Mouse (Mus musculus) R1 (cell line): Measurements from ENCODE around the gene Rusc1.

Experiments
- DNase-seq: peaks from one replicate; pipeline ENCODE4 v3.0.0-alpha.2; 2018; ENCODE audit warnings: low read depth, low spot score

Gene Rusc1

DNA sequence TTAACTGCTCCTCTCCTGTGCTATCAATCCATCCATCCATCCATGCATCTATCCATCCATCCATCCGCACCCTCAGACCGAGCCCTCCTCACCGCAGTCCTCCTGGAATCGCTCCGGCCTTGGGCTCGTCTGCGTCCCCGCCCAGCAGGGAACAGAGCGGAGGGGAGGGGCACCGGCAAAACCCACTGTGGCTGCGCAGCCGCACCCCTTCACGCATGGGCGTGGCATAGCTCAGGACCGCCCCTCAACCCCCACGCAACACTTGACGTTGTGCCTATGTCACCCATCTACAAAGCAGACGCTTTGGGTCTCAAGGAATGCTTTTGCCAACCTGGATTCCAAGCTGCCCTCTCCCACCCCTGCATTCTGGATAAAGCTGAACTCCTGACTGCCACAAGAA is at the start of gene Rusc1:
Gene Rusc1 (minus strand): TSS at position 137 of the 400 bp plus-strand sequence.
- peak; percentile 86 for DNase-seq

DNA sequence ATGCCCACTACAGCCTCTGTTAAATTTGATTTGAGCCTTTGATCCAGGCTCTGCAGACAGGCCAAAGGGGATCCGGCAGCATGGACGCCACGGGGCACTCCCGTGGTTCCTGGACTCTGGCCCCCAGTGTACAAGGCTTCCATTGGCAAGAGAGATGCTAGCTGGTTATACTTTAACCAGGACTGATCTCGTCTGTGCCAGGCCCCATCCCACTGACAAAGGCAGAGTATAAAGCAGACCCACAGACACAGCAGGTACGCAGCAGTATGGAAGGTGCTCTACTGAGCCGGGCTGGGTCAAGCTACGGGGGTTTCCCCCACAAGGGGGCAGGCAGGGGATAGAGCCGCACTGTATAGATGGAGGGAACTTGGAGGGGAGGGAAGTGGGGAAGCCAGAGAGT is 43.3 kb upstream of the Rusc1 start:
- DNase-seq, result peak; percentile 74

DNA sequence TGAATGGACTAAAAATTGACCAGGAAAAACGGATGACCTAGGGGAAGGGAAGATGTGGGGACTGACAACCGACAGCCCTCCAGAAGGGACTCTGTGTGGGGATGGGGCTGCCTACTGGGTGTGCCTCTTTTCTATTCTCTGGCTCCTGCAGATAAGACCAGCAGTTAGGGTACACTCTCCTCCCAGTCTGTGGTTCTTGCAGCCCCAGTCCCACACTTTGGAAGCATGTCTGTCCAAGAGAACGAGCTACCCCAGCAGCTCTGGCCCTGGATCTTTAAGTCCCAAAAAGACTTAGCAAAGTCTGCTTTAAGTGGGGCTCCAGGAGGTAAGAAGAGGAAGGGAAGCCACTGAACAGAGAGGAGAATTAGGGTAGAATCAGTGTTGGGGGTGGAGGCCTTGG is 42.8 kb upstream of the Rusc1 start, which contains the start of gene Pklr:
Gene Pklr (plus strand): TSS at position 185 of the 400 bp plus-strand sequence.
- no peak for DNase-seq

DNA sequence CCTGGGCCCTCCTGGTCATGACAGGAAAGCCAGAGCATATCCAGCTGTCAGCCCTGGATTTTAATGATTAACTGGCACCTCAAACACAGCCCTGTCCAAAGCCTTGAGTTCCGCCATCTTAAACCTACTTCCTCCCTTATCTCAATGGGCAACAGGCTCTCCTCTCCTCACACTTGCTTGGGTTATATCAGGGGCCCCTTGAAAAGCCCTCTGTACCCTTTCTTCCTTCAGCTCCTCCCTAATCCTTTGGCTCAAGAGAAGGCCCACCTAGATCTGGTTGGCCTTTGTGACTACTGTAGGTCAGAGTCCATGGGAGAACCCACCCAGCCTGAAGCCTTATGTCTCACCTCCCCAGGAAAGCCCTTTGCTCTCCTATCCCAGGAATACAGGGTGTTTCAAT is 40.6 kb upstream of the Rusc1 start:
- no peak for DNase-seq

DNA sequence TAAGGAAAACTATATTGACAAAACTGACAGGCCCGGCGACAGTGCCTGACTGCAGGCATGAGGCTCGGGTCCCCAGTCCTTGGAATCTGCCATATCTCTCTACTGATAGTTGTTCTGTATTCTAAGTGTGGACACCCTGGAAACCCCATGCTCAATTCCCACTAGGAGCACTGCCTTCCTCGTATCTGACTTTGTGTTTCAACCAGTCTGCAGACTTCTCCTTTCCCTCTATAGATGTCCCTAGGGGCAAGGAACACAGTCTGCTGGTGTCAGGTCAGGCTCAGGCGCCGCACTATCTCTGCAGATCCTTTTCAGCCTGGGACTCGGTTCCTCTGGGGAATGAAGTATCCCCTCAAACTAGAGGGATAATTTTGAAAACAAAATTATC is 39.9 kb upstream of the Rusc1 start:
- DNase-seq, result no peak

DNA sequence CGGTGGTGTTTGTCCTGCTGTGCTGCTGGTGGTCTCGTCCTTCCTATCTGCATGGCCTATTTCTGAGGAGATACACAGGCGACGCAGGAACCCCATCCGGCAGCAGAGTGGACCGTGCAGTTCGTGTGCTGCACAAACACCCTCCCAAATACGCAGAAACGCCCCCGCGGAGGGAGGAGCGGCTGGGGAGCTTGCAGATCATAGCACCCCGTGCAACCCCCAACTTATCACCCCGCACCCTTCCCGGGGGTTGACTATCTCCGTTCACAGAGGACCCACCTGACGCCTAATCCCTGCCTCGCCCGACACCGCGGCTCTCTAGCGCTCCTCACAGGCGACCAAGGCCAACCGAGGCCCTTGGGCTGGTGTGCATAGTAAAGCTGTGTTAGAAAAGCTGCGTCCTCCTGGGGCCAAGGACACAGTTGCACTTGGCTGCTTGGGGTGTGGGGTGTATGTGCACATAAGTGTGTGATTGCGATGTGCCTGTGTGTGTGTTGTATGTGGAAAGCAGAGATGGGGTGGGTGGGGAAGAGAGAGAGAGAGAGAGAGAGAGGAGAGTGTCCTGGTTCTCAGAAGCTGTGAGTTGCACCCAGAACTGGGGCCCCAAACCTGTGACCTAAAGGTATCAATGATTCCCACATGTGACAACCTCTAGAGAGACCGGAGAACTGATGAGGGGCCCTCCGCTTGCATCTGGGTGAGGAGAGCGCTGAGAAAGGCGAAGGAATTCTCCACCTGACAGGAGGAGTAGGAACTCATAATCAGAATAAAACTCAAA is 39.4 kb upstream of the Rusc1 start:
- DNase-seq, result no peak

DNA sequence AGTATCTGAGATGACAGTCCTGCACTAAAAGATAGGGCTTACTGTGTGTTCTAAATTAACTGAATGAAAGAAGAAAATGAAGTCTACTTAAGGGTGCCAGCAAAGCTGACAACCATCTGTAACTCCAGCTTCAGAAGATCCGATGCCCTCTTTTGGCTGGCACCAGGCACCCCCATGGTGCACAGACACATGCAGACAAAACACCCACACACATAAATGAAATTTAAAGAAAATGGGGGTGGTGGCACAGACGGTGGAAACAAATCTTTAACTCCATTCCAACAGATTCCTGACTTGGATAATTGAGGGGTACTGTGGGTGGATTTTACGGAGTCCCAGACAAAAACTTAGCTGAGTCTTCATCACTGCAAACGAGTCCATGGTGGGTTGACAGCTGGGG is 38.7 kb upstream of the Rusc1 start:
- DNase-seq, result no peak

DNA sequence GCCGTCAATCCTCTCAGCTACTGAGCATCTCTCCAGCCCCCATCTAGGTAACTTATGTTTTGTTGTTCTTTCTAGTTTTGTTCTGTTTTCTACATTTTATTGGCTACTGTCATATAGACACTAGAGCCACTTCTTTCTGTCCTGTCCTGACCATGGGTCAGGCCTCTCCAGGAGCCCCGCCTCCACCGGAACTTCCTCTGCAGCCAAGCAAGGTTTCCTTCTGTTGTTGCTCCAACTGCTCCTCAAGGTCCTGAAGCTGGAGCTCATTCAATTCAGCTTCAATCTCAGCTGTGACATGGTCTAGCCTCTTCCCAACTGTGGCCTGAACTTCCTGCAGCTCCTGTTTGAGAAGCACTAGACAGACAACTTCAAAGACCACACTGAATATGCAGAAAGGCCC is 36.8 kb upstream of the Rusc1 start:
- DNase-seq, result no peak

DNA sequence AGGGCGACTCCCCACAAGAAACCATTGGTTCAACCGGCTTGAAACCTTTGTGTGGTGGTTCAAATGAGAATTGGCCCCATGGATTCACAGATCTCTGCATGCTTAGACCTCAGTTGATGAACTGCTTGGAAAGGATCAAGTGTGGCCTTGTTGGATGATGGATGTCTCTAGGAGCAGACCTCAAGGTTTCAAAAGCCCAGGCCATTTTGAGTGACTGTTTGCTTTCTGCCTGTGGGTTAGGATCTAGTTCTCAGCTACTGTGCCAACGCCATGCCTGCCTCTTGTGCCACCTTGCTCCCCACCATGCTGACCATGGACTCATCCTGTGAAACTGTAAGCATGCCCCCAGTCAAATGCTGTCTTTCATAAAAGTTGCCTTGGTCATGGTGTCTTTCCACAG is 32.9 kb upstream of the Rusc1 start:
- DNase-seq, result peak; percentile 27

DNA sequence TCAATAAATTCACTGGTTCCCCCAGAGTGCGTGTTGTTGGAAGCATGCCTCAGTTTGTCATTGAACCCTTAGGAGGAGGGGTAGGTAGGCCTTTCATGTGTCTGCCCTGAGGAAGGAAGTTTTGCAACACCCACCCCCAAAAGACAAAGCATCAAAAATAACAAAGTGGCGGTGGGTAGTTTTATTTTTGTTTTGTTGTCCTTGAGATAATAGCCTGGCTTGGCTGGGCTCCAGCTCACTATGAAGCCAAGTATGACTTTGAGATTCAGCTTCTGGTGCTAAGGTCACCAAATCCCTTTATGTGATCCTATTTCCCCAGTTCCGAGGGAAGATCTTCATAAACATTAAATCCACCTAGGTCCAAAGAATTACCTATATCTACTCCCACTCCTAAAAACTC is 31.1 kb upstream of the Rusc1 start:
- no peak for DNase-seq

DNA sequence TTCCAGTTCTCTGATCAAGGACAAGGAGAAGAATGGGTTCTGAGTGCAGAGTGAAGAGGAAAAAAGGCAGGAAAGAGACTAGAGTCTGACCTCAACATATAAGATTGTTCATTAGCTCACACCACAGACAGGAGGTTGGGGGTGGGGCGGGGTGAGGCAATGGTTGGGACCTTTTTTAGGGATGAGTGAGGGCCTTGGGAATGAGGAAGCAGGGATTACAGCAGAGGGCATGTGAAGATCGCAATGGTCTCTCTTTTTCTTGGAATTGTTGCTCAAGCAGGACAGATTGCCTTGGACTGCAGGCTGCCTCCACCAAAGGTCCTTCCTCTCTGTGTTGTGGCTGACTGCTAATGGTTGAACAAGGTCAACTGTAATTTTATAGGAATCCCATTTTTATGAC is 30.2 kb upstream of the Rusc1 start:
- no peak for DNase-seq

DNA sequence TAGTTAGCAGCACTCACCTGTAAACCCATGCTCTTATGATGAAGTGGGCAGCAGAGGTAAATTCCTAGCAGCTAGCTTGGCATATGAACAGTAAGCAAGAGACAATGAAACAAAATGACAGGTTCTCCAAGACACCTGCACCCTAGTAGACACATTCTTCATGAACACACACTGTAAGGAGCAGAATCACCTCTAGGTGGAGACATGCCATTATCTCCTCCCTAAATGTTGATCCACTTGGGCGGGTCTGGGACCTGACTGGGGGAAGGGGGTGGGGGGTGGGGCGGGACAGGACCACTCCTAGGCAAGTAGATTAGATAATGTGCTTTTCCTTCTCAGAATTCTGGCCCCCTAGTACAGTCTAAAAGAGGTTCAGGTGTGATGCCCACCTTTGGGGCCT is 22.4 kb upstream of the Rusc1 start:
- DNase-seq, result peak; percentile 88

DNA sequence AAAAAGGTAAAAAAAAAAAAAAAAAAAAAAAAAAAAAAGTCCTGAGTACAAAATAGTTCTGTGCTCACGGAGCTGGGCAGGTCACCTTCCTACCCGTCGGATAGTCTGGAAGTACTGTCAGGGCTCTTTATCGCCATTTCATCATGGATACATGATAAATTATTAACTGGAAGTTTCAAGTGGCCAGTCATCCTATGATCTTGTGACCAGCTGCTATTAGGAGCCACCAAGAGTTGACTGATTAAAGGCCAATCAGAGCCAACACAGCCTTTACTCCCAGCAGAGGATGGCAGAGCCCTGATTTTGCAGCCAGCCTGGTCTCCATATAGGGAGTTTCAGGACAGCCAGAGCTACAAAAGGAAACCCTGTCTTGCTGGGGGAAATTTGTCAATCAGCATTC is 19.9 kb upstream of the Rusc1 start:
- DNase-seq, result no peak

DNA sequence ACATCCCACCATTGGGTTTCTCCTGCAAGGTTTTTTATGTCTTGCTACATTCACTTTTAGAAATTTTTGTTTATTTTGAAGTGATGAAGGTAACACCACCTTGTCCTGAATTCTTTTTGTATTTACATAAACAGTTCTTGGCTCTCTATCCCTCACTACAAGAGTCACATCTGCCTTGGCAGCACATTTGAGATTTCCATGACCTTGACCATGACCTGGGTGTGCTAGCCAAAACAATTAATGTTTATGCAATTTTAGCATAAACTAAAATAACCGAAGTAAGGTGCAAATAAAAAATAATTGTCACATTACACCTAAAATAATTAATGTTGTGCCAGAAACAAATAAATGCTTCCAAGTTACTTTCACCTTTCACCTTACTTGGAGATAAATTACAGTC is 15.0 kb upstream of the Rusc1 start:
- no peak for DNase-seq

DNA sequence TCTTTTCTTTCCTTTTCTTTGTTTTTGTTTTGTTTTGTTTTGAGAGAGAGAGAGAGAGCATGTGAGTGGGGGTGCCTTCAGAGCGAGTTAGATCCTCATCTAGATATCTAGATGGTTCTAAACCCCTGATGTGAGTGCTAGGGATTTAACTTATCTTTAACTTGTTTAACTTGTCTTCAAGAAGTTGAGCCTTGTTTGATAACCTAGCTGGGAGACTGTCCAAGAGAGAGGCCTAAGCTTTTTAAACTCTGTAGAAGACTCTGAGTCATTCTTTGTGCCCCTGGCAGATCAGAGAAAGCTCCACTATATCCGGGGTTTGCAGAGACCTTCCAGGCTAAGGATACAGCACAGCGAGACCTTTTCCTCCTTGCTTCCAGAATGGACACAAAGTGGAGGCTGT is 14.4 kb upstream of the Rusc1 start:
- DNase-seq, result no peak

DNA sequence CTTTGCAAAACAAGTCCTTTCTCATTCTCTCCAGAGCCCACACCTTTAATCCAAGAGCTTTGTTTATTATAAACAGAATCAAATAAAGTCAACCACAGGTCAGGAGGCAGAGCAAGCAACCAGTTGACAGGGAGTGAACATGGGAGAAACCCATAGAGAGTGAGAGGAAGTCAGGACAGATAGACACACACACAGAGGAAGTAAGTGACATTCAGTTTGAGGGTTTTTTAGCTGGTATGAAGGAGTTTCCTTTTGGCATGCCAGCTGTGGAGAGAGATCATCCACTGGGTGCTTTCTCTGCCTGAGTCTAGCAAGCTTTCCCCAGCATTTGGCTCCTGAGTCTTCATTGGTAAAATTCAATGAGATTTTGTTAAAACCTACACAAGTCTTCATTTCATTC is 13.8 kb upstream of the Rusc1 start:
- DNase-seq, result no peak

DNA sequence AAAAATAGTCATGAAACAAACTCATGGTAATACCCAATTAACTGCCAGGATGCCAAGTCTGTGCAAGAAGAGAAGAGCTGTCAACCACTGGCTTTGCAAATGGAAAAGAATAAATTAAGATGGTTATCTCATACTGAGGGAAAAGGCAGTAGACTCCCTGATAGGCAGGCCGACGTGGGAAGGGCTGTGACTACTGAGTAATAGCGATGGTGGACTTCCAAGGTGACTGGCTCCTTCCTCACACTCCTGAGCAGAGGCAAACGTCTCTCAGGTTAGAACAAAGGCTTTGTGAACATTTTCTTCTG is 10.1 kb upstream of the Rusc1 start:
- DNase-seq, result no peak

DNA sequence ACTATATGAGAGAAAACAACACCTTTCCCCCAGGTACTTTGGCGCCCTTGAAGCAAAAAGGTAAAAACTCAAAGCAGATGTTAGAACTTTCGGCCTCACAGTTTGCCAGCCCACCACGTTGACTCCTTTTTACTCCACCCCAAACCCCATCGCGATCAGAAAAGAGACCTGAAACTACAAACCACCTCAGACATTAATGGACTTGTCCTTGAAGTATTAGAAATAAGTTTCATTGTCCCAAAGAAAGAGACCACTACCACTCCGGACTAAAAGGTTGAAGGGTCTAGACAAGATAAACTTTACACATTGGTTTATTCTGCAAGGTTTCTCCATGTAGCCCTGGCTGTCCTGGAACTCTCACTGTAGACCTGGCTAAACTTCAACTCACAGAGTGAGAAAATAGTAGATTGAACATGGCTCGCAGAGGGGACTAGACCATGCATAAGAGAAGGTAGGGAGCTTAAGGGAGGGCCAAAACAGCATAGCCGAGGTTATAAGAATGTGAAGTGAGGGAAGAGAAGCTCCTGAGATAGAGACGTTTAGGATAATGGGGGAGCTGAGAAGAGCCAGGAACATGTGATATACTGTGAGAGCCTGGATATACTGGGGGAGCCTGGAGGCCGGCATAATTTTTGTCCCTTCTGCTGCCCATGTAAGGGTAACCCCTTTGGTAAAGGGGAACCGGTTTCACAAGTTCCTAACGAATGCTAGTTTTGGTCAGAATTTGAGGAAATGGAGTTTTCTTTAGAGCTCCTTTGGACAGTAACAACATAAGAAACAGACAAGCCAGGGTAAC is 9.6 kb upstream of the Rusc1 start:
- no peak for DNase-seq

DNA sequence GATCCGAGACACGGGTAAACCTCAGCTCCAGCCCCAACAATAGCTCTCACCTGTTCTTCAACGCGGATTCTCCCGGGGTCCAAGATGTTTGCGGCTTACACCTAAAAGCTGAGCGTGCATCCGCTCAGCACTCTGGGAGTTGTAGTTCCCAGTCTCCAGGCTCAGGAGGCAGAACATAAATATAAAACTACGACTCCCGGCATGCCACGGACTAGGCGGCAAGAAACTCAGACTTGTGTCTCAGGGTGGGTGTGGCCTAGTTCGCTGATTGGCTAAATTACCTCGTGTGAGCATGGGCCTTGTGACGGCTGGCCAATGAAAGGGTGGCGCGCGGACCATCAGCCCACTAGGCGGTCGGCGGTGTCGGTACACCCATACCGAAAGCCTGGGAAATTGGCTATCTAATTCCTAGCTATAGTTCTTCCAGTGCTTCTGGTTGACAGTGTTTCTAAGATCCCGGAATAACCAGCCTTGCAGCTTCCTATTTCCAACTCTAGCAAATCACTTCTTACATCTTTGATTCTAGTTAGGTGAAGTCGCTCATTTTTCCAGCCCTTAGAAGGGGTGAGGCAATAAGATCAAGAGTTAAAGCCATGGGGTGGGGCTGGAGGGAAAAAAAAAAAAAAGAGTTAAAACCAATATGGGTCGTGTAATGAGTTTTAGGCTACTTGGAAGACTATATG is 8.8 kb upstream of the Rusc1 start, which contains the start of gene Fdps:
Gene Fdps (minus strand): TSS at position 148 of the 683 bp plus-strand sequence.
- DNase-seq, result peak; percentile 100

DNA sequence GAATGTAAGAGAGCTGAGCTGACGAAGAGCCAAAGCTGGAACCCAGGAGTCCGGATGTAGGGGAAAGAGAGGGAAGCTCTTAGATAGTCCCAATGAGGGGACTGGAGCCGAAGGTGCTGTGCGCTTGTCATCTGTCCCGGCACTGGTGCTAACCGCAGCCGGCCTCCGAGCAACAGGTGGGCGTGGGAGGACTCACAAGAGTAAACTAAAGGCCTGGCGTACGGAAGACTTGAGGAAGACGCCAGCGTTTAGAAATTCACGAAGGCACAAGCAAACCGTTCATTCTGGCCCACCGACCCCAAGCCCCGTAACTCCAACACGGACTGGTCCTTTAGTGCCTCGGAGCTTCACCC is 8.3 kb upstream of the Rusc1 start:
- no peak for DNase-seq

DNA sequence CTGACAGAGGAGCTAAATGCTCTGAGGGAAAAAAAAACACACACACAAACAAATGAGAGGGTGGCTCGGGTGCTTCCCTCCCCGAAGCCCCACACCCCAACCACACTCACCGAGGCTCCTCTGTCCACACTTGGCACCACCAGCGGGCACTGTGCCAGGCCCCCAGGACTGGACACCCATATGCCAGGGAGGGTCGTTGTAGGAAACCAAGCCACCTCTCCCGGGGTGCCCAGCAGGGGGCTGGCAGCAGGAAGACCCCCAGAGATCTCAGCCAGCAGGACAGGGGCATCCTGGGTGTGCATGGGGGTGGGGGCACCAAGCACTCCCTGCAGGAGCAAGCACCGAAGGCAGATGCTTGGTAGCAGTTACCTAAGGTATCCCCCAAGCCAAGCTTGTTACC is 7.7 kb upstream of the Rusc1 start, which contains the start of gene Gm43738:
Gene Gm43738 (minus strand): TSS at position 289 of the 400 bp plus-strand sequence.
- DNase-seq, result no peak

DNA sequence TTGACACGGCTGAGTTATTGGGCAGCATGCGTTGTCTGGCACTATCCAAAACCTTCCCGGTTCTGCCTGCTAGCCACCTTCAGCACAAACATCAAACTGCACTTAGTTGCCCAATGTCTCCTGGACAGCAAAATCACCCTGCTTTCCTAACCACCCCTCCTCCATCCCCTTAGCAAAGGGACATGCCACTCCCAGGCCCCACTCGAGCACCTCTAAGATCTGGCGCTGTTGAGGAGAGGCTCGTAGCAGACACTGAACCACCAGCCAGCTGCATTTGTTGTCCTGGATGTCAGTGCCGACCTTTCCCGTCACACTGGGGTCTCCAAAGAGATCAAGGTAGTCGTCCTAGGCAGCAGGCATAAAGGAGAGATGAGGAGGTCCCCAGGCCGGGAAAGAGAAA is 910 bp upstream of the Rusc1 start:
- no peak for DNase-seq
